Mouse (Mus musculus): ENCODE results near the gene Nfia.

DNA sequence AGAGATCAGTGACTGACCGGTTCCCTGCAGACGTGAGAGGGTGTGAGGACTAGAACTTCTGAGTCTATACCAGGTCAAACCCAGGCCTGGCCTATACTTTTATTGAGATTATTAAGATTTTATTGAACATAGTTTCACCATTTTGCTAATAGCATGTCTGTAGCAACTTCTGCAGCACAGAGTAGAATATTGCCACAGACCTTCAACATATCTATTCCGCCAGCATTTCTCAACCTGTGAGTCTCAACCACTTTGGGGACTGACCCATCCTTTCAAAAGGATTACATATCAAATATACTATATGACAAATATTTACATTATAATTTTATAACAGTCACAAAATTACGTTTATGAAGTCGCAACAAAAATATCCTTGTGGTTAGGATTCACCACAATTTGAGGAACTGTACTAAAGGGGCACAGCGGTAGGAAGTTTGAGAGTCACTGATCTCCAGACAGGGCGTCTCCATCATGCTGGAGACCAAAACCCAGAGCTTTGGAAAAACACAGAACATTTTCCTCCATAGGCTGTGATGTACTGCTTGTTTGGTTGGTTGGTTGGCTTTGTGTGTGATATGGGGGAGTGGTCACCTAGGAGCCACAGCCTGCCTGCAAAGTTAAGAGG lies 284.0 kb downstream of the Nfia start:
- TF ChIP-seq POLR2A (IDR thresholded peaks at IDR 0.05; ENCODE audit: low read depth, low read length) = no peak
- no peak for TF ChIP-seq CTCF (IDR thresholded peaks at IDR 0.05; ENCODE audit: borderline replicate concordance, insufficient read depth, low read length)

All from embryonic fibroblast, embryonic 13.5 days (primary cell).